Mouse (Mus musculus) retina, postnatal 7 days (tissue): ENCODE measurements around the gene Olfr221.

ENCODE experiments used
- DNase-seq: peaks from one replicate; pipeline ENCODE4 v3.0.0-alpha.2; 2012; ENCODE audit warnings: low read depth, low spot score

The Olfr221 gene

DNA sequence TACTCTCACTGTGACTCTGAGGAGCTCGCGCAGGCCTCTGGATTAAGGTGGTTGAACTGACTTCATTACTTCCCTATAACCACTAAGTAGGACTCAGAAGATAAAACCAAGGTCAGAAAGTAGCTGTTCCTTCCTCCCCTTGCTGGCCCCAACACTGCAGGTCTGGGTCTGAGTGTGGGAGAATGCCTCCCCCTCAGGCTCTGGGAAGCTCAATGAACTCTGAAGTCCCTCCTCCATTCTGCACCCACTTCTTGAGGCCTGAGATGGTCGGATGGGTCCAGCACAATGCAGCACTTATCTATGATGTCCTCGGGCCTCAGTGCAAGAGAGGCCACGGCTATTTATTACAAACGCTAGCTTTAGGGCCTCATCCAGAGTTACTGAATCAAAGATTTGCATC lies 36.6 kb downstream of the Olfr221 start:
- DNase-seq, result no peak

DNA sequence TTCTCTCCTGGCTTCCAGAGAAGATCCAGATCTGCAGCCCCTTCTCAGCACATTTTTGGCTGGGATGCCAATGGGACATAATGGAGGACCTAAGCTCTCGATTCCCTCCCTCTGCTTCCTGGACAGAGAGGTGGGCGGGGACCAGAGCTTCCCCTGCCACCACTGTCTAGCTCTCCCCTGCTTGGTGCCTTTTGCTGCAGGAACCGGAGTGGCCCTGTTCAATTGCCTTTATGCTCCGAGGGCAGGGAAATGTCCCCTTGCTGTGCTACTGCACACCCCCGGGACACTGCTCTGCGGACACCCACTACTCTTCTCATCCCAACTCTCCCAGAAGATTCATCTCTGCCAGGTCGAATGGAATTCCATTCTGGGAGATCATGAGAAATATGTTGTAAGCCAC lies 37.1 kb downstream of the Olfr221 start:
- DNase-seq, result no peak

DNA sequence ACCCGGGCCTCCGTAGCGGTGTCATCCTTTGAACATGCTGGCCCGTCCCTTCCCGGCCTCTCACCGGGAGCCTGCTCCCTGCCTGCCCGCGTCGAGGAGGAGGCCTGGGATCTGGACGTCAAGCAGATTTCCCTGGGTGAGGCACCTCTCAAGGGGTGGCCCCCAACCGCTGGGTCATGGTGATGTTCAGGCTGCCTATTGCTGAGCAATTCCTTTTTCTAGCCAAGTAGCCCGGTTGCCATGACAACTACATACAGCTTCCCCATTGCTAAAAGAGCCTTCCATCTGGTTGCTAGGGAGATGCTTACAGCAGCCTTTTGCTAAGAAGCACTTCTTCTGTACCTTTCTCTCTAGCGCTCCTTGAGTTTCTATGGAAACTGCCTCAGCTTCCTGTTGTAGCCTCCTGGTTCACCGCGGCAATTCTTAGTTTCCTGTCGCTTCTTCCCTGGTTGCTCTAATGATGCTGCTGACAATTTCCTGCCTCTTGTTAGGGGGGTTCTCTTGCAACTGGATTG lies 38.2 kb downstream of the Olfr221 start:
- no peak for DNase-seq

DNA sequence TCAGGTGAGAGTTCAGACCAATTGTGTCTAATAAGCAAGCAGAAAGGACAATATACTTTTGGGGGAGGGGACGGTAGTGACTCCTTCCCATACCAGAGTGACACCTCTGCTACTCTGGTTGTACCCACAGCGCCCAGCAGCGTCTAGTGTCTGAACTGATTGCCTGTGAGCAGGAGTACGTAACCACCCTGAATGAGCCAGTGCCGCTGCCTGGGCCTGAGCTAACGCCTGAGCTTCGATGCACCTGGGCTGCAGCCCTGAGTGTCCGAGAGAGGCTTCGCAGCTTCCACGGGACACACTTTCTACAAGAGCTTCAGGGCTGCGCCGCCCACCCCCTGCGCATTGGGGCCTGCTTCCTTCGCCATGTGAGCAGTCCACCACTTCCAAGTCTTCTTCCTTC lies 44.8 kb downstream of the Olfr221 start:
- no peak for DNase-seq

DNA sequence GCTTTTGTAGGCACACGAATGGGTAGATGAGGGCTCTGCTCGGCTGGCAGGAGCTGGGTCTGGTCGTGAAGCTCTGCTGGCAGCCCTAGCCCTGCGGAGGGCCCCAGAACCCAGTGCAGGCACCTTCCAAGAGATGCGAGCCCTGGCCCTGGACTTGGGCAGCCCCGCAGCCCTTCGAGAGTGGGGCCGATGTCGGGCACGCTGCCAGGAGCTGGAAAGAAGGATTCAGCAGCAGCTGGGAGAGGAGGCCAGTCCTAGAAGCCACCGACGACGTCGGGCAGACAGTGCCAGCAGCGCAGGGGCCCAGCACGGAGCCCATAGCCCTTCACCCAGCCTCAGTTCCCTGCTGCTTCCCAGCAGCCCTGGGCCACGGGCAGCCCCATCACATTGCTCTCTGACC lies 45.4 kb downstream of the Olfr221 start:
- DNase-seq, result no peak

DNA sequence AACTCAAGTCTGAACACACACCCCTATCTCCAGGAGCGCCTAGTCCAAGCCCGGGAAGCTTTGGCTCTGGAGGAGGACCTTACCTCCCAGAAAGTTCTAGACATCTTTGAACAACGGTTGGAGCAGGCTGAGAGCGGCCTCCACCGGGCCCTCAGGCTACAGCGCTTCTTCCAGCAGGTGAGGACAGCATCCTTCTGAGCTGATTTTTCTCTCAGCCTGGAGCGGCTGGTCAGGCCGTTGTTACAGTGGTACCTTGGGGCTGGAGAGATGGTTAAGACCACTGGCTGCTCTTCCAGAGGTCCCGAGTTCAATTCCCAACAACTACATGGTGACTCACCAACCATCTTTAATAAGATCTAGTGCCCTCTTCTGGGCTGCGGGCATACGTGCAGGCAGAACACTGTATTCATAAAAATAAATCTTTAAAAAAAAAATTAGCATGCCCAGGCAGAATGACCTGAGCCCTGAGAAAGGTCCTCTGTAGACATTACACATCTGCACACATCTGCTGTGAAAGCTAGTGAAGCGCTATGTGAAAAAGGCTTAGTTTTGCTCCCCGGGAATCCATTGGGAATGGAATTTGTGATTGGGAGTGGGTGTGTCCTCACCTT lies 45.9 kb downstream of the Olfr221 start:
- DNase-seq, result no peak

DNA sequence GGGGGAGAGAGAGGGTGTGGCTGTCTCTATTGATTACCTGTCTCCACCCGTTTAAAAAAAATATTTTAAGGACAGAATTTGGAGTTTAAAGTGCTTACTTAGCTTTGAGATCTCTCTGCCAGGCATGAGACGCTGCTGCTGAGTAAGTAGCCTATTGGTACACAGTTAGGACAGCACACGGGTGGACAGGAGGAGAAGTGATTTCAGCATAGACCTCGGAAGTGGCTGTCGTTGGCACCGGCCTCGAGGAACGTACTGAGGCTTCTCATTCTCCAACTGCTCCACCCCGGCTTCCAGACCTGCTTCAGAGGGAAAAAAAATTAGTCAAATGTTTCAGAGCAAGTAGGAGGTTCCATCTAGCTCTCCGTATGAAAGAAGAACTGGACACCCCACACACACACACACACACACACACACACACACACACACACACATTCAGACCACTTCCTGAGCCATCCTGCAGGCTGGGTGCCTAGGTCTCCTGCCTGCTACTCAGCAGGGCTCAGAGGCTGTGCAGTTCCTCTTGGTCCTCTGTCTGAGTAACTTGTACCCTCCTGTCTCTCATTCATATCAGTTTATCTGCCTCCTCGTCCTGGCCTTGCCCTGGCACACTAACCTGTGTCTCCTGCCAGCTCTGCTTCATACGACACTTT lies 46.9 kb downstream of the Olfr221 start:
- no peak for DNase-seq

DNA sequence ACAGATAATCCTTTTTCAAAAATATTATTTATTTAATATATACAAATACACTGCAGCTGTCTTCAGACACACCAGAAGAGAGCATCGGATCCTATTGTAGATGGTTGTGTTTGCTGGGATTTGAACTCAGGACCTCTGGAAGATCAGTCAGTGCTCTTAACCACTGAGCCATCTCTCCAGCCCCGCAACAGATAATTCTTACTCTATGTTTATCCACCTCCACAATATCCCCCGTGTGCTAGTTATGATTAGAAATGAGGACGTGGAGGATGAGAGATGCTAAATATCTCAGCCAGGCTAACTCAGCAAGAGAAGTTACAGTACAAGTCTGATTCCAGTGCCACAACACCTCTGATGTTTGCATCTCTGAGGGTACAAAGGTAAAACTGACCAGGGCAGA lies 47.8 kb downstream of the Olfr221 start:
- no peak for DNase-seq

DNA sequence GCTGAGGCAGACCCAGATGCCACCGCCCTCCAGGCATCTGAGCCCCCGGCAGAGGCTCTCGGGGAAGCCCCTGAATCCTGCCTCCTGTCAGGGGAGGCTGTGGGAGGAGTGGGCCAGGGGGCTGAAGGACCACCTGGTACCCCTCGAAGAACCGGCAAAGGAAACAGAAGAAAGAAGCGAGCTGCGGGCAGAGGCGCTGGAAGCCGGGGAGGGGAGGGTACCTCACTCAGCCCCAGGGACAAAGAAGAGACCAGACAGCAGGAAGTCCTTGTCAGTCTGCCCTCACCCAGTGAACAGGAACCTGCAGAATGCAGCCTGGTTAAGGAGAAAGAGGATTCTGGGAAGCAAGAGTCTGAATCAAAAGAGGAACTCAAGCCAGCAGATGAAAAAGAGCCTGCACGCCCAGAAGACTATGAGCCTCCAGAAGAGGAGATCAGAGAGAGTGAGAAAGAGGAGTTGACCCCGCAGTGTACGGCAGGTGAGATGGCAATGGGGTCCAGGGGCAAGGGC lies 52.7 kb downstream of the Olfr221 start:
- DNase-seq, result no peak

DNA sequence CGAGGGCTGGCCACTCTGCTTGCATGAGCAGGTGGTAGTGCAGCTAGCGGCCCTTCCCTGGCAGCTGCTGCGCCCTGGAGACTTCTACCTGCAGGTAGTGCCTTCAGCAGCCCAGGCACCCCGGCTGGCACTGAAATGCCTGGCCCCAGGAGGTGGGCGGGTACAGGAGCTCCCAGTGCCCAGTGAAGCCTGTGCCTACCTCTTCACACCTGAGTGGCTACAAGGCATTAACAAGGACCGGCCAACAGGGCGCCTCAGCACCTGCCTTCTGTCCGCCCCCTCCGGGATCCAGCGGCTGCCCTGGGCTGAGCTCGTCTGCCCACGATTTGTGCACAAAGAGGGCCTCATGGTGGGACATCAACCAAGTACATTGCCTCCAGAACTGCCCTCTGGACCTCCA lies 53.5 kb downstream of the Olfr221 start:
- no peak for DNase-seq

DNA sequence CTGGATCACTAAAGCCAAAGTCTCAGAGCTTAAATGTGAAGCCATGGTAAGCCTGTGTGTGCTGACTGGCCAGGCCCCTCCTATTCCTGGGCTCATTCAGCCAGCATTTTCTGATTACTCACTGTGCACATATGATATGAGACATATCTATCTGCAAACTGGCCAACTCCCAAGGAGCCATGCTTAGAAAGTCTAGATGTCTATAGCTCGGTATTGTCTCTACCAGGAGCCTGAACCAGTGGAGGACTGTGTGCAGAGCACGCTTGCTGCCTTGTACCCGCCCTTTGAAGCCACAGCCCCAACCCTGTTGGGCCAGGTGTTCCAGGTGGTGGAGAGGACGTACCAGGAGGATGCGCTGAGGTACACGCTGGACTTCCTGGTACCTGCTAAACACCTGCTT lies 55.1 kb downstream of the Olfr221 start:
- DNase-seq, result no peak

DNA sequence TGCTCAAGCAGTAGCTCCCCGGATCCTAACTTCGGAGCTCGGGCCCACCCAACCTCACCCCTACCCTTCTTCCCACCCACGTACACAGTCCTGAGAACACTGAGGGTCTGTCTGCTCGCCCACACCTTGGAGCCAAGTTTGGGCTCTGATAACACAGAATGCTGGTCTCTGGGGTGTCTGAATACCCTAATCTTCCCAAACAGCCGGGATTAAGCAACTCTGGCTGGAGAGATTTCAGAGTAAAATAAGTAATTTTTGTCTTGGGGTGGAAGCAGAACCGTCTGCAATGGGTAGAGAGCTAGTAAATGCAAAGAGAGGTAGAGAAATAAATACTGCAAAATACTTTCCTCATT lies 56.1 kb downstream of the Olfr221 start:
- no peak for DNase-seq

DNA sequence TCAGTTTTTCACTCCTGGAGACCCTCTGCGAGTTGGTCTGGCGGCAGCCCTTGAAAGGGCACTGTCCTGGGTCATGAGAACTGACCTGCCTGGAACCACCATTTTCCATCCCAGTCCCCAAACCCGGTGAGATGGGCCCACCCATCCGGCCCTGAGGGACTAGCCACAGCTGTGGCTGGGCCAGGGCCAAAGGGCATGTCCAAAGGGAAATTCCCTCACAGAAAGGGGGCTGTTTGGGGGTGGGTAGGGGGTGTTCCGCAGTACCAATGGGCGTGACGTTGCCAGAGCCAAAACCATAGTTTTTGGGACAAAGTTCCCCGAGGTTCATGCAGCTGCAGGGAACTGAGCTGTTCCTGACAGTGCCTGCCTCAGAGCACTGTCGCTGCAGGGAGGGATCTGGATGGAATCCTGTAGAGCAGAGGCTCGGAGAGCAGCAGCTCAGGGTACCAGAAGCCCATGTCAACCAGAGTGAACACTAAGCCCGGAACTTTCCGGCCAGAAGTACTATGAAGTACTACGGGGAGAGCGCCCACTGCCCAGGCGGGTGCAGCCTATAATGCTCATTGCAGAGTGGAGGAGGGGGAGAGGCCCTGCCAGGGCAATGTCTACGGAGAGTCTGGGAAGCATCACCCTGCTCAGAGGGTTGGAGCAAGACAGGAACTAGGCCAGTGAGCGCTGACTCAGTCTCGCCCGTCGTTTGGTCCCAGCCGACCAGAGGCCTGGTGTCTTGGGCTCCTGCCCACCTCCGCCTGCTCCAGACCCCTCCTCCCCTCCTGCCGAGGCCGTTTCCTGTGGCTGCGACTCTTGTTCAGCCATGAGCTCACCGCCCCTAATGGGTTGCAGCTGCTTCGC lies 56.7 kb downstream of the Olfr221 start:
- no peak for DNase-seq

DNA sequence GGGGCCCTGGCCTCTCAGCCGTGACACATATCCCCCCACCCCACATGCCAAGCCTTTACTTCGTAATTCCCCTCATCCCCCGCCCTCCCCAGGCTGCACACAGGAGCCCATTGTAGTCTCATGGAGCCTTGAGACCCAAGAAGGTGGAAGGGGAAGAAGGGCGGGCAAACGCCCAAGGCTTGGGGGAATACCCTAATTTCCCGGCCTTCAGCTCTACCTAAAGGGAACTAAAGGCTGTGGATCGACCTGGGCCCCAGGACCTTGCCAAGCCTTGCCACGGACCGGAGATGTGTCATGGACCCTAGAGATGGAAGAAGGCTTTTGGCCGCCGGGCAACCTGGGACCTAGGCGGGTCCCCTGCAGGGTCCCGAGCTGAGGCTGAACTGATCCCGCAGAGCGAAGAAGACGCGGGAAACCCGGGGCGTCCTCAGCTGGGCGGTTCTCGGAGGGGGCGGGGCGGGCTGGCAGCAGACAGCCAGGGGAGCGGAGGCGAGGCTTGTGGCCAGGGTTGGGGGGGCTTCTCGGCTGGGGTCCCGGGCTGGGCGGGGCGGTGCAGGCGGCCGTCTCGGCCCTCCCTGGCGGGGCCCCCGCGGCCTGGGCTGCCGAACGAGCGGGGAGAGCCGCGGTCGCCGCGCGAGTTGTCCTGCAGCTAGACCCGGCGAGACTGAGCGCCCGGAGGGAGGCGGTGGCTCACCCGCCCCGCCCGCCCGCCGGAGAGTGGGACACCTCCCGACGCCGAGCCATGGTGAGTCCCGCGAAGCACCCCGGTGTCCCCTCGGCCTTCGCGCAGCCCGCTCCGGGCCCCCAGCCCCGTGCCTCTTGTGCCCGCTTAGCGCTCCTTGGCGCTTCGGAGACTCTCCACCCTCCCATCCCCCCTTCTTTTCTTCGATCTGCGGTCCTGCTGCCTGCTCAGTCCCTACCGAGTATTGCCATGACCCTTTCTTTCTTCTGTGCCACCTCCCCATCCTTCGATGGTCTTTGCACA lies 57.7 kb downstream of the Olfr221 start, which contains the start of gene Arhgef40:
Arhgef40 (plus strand) TSS at position 473 of the 985 bp plus-strand sequence.
- peak; percentile 35 for DNase-seq
